ENCODE assay signal across 8 mouse cellular contexts in genomic region chr5:142998171-142998570, GRCm38 (mm10). TPM values are rescaled to one million over a fixed set of nuclear protein-coding genes. Genes with fewer than 3 reads are reported as not detected.
DNase-seq lines count a peak whose midpoint lies in the region; ATAC-seq and TF ChIP-seq lines count a peak whose summit lies in the region.
"Had no signal": no experiment of that assay in that cellular context is flagged by ENCODE, and none has a peak within 500 bp of the region (broad histone marks: within the 10 kb centered on the region; RNA-seq: fewer than 3 reads in every experiment).

No protein-coding gene starts in this region.

- 49% methylated on average over 2 of the region's 2 CpGs for WGBS in neural tube, embryonic 15.5 days
- 59% methylated on average over 2 of the region's 2 CpGs for WGBS in heart, embryonic 16.5 days
- 45% methylated on average over 2 of the region's 2 CpGs for WGBS in kidney, postnatal 0 days

- DNase-seq in neural tube, embryonic 10.5 days (ENCODE audit: extremely low spot score, low spot score) = no peak
- peak; percentile 74 for DNase-seq in kidney, postnatal 0 days (ENCODE audit: low spot score)
- no peak for DNase-seq in thymus, postnatal 36 days
- no peak for DNase-seq in cerebellum, adult 9-11 months
- no peak for DNase-seq in c-Kit-positive CD71-positive TER-119-positive erythroid progenitor cells, embryonic 14.5 days (ENCODE audit: low spot score)
- DNase-seq: cerebellum, postnatal 25 days had no signal

- no peak overlapping the region for H3K4me2 ChIP-seq in neural tube, embryonic 15.5 days
- no peak overlapping the region for H3K4me2 ChIP-seq in heart, embryonic 16.5 days (ENCODE audit: low read depth, low read length)
- H3K4me2 ChIP-seq in kidney, postnatal 0 days (ENCODE audit: low read length) = no peak overlapping the region

- TF ChIP-seq CTCF in kidney, postnatal 0 days (IDR thresholded peaks at IDR 0.05; ENCODE audit: low read depth) = no peak

- H3K4me3 ChIP-seq in neural tube, embryonic 15.5 days (replicated peaks) = no peak overlapping the region
- H3K4me3 ChIP-seq in heart, embryonic 16.5 days (ENCODE audit: low read length) = no peak overlapping the region
- H3K4me3 ChIP-seq in kidney, postnatal 0 days (replicated peaks; ENCODE audit: low read depth, low read length) = no peak overlapping the region

- no peaks in the 10 kb centered on the region for H3K9me3 ChIP-seq in neural tube, embryonic 15.5 days (replicated peaks)
- H3K9me3 ChIP-seq in heart, embryonic 16.5 days (replicated peaks; ENCODE audit: control insufficient read depth, low read length) = no peaks in the 10 kb centered on the region
- H3K9me3 ChIP-seq in kidney, postnatal 0 days (replicated peaks; ENCODE audit: low read length) = no peaks in the 10 kb centered on the region

- peaks cover 18% of the 10 kb centered on the region for H3K4me1 ChIP-seq in neural tube, embryonic 15.5 days
- peaks cover 11% of the 10 kb centered on the region for H3K4me1 ChIP-seq in heart, embryonic 16.5 days (ENCODE audit: control insufficient read depth, insufficient read depth, low read length)
- H3K4me1 ChIP-seq in kidney, postnatal 0 days (replicated peaks; ENCODE audit: insufficient read depth, low read length) = peaks cover 30% of the 10 kb centered on the region; the same call in 1 of the 2 replicates

- H3K9ac ChIP-seq in neural tube, embryonic 15.5 days (replicated peaks) = 0 out of 2 replicates have a peak overlapping the region, but pooled peaks have one; percentile 5
- H3K9ac ChIP-seq in heart, embryonic 16.5 days (ENCODE audit: low read length) = no peak overlapping the region
- H3K9ac ChIP-seq in kidney, postnatal 0 days (ENCODE audit: low read depth, low read length) = no peak overlapping the region

- H3K27me3 ChIP-seq in neural tube, embryonic 15.5 days (replicated peaks) = no peaks in the 10 kb centered on the region
- H3K27me3 ChIP-seq in heart, embryonic 16.5 days (ENCODE audit: control insufficient read depth, insufficient read depth, low read length) = no peaks in the 10 kb centered on the region
- no peaks in the 10 kb centered on the region for H3K27me3 ChIP-seq in kidney, postnatal 0 days (ENCODE audit: insufficient read depth, low read length)

- 0 out of 2 replicates have a peak, but pooled peaks cover 8% of the 10 kb centered on the region for H3K36me3 ChIP-seq in neural tube, embryonic 15.5 days
- H3K36me3 ChIP-seq in heart, embryonic 16.5 days (ENCODE audit: control insufficient read depth, insufficient read depth) = peaks cover 7% of the 10 kb centered on the region; the same call in 1 of the 2 replicates
- peaks cover 5% of the 10 kb centered on the region; the same call in 1 of the 2 replicates for H3K36me3 ChIP-seq in kidney, postnatal 0 days (ENCODE audit: insufficient read depth, low read length)

- H3K27ac ChIP-seq in neural tube, embryonic 15.5 days (replicated peaks) = no peak overlapping the region
- H3K27ac ChIP-seq in heart, embryonic 16.5 days (ENCODE audit: low read length) = peak overlapping the region; percentile 71
- peak overlapping the region; percentile 72 for H3K27ac ChIP-seq in kidney, postnatal 0 days

- no peak for ATAC-seq in neural tube, embryonic 15.5 days (ENCODE audit: low FRiP score)
- peak; percentile 52; the same call in 1 of the 2 replicates for ATAC-seq in heart, embryonic 16.5 days (replicated peaks; ENCODE audit: extremely low read depth, insufficient read depth, low FRiP score)
- no peak for ATAC-seq in kidney, postnatal 0 days (replicated peaks; ENCODE audit: low FRiP score, low read depth)

RNA-seq across cellular contexts. Expression of gene Fscn1, which starts 38.0 kb away (rescaled TPM):
- polyA plus RNA-seq in neural tube, embryonic 15.5 days (2015; fragmentation: Nextera tagmentation; extraction: Ambion mirVana) = 385 and 432 TPM in 2 replicates
- polyA plus RNA-seq in heart, embryonic 16.5 days (2015; fragmentation: Nextera tagmentation; extraction: Ambion mirVana) = 115 and 129 TPM in 2 replicates
- polyA plus RNA-seq in kidney, postnatal 0 days (2015; fragmentation: Nextera tagmentation; extraction: Ambion mirVana) = 175 and 205 TPM in 2 replicates
